Mouse (Mus musculus): ENCODE results near the gene Cep152.

GRCm38 (mm10) chr2:125514391-125514790, 110.5 kb downstream of the Cep152 start:
- TF ChIP-seq CTCF (IDR thresholded peaks at IDR 0.05; ENCODE audit: borderline replicate concordance, extremely low read depth, insufficient read depth, insufficient read length) (no peak), POLR2A (IDR thresholded peaks at IDR 0.05; ENCODE audit: borderline replicate concordance, extremely low read depth, insufficient read depth, insufficient read length, poor library complexity, severe bottlenecking) (no peak)

All from brain, embryonic 14.5 days (tissue).